Mouse (Mus musculus): ENCODE data around the gene Med17.

GRCm38 (mm10) chr9:15240006-15240405, 39.7 kb downstream of the Med17 start:
- TF ChIP-seq TAL1 (conservative IDR thresholded peaks at IDR 0.05; ENCODE audit: low read depth, low read length) (no peak), CTCF (IDR thresholded peaks at IDR 0.05; ENCODE audit: low read depth, low read length) (no peak), POLR2AphosphoS5 (IDR thresholded peaks at IDR 0.05; ENCODE audit: insufficient replicate concordance, low read depth, low read length) (no peak)
